Mouse (Mus musculus) cerebellum, adult 11 months (tissue): Measurements from ENCODE around the gene Ormdl2.

ENCODE experiments used
- DNase-seq: peaks from one replicate; pipeline ENCODE4 v3.0.0; 2022

The Ormdl2 gene

GRCm38 (mm10) chr10:128803361-128803760 is 18.1 kb downstream of the Ormdl2 start:
- no peak for DNase-seq

- no peak for DNase-seq
These were observed 18.5 kb downstream of the Ormdl2 start for GRCm38 (mm10) chr10:128802956-128803355.

GRCm38 (mm10) chr10:128801981-128802495 is 19.4 kb downstream of the Ormdl2 start:
- no peak for DNase-seq

GRCm38 (mm10) chr10:128798676-128799075 is 22.8 kb downstream of the Ormdl2 start:
- no peak for DNase-seq

- no peak for DNase-seq
These were observed 25.9 kb downstream of the Ormdl2 start for GRCm38 (mm10) chr10:128795581-128795980.

- no peak for DNase-seq
These were observed 27.1 kb downstream of the Ormdl2 start for GRCm38 (mm10) chr10:128794391-128794790.

- no peak for DNase-seq
These were observed 28.2 kb downstream of the Ormdl2 start for GRCm38 (mm10) chr10:128793258-128793657.

- DNase-seq, result no peak
These were observed 29.4 kb downstream of the Ormdl2 start for GRCm38 (mm10) chr10:128792041-128792440.

- no peak for DNase-seq
These were observed 30.9 kb downstream of the Ormdl2 start, which contains the start of gene Mmp19 for GRCm38 (mm10) chr10:128790398-128791124. TSS of gene Mmp19 (plus strand) at chr10:128790910.

GRCm38 (mm10) chr10:128780200-128780599 is 41.2 kb downstream of the Ormdl2 start:
- no peak for DNase-seq

- DNase-seq, result no peak
These were observed 42.2 kb downstream of the Ormdl2 start for GRCm38 (mm10) chr10:128779011-128779795.

GRCm38 (mm10) chr10:128778441-128778840 is 43.0 kb downstream of the Ormdl2 start:
- no peak for DNase-seq

GRCm38 (mm10) chr10:128773685-128774084 is 47.8 kb downstream of the Ormdl2 start:
- DNase-seq, result no peak

GRCm38 (mm10) chr10:128772895-128773294 is 48.5 kb downstream of the Ormdl2 start:
- DNase-seq, result no peak
